Mouse (Mus musculus) ovary, postnatal 36 days (tissue): Measurements from ENCODE around the gene Zfp51.
A peak's percentile ranks its signal among the peaks of the same experiment; 100 is the strongest.
"Not testable (repeated sequence)": the region's sequence is repeated elsewhere in the genome, so short reads cannot be mapped to it uniquely, and the experiment has no call there.

ENCODE experiments used
- DNase-seq: peaks from one replicate; pipeline ENCODE4 v3.0.0; 2022; ENCODE audit warnings: low spot score, mixed read lengths

The Zfp51 gene

GRCm38 (mm10) chr17:21450138-21450704 is at the start of gene Zfp51:
Zfp51 (plus strand) TSS chr17:21450374.
- peak; percentile 91 for DNase-seq

GRCm38 (mm10) chr17:21422664-21423599 is 27.2 kb upstream of the Zfp51 start, which contains the start of gene Zfp54:
Zfp54 (plus strand) TSS chr17:21423227.
- peak; percentile 64 for DNase-seq

- DNase-seq: not testable (repeated sequence)
These were observed 11.3 kb upstream of the Zfp51 start for GRCm38 (mm10) chr17:21438806-21439400.

- DNase-seq: peak; percentile 51
These were observed 505 bp upstream of the Zfp51 start for GRCm38 (mm10) chr17:21449669-21450068.

- DNase-seq: no peak
These were observed 13.4 kb downstream of the Zfp51 start for GRCm38 (mm10) chr17:21463550-21463949.

- no peak for DNase-seq
These were observed 22.0 kb downstream of the Zfp51 start for GRCm38 (mm10) chr17:21472032-21472652.

GRCm38 (mm10) chr17:21472653-21473307 is 22.6 kb downstream of the Zfp51 start:
- no peak for DNase-seq

- DNase-seq: no peak
These were observed 23.4 kb downstream of the Zfp51 start for GRCm38 (mm10) chr17:21473362-21474190.

GRCm38 (mm10) chr17:21474729-21475128 is 24.6 kb downstream of the Zfp51 start:
- DNase-seq: peak; percentile 26

- not testable (repeated sequence) for DNase-seq
These were observed 25.1 kb downstream of the Zfp51 start for GRCm38 (mm10) chr17:21475290-21475689.

GRCm38 (mm10) chr17:21476351-21476750 is 26.2 kb downstream of the Zfp51 start:
- DNase-seq: not testable (repeated sequence)

- not testable (repeated sequence) for DNase-seq
These were observed 28.1 kb downstream of the Zfp51 start for GRCm38 (mm10) chr17:21478103-21478777.

GRCm38 (mm10) chr17:21488760-21489499 is 38.8 kb downstream of the Zfp51 start, which contains the start of gene Zfp53:
Zfp53 (plus strand) TSS chr17:21488998.
- peak; percentile 84 for DNase-seq

- DNase-seq: no peak
These were observed 39.4 kb downstream of the Zfp51 start for GRCm38 (mm10) chr17:21489500-21490001.

- DNase-seq: no peak
These were observed 51.2 kb downstream of the Zfp51 start for GRCm38 (mm10) chr17:21501365-21501764.

GRCm38 (mm10) chr17:21504524-21504923 is 54.4 kb downstream of the Zfp51 start:
- no peak for DNase-seq

- no peak for DNase-seq
These were observed 56.1 kb downstream of the Zfp51 start for GRCm38 (mm10) chr17:21506258-21506657.

GRCm38 (mm10) chr17:21509756-21510155 is 59.6 kb downstream of the Zfp51 start:
- DNase-seq: no peak
